Mouse (Mus musculus): ENCODE measurements around the gene Tas2r119. TPM values are rescaled to one million over a fixed set of nuclear protein-coding genes. Genes with fewer than 3 reads are reported as not detected.

Gene Tas2r119
- polyA plus RNA-seq, 1 experiment from 2014 or later = not detected

DNA sequence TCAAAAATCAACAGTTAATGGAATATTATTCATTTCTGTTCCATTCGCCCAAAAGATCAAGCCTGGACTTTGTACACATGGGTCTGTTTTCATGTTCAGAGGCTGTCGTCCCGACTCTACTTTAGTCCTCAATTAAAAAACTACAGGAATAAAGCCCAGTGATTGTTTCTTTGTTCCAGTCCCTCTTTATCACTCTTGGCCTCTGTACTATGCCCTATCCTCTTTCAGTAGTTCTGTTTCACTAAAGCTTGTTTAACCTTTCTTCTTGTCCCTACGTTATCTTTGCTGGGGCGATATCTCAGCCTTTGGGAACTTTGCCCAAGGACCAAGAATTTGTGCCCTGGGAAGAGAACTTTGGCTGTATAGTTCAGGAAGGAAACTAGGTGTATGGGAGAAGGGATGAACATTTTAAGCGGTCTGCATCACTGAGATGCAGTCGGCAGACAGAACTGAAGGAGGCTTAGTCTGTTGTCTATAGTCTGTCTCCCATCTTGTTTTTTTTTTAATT, 49.9 kb downstream of the Tas2r119 start:
- H3K9ac ChIP-seq = no peak overlapping the region
- WGBS = 92% methylated on average over 7 of the region's 7 CpGs
- H3K27ac ChIP-seq = no peak overlapping the region
- no peak overlapping the region for H3K4me2 ChIP-seq (replicated peaks)
- no peaks in the 10 kb centered on the region for H3K4me1 ChIP-seq
- no peaks in the 10 kb centered on the region for H3K9me3 ChIP-seq (replicated peaks)
- no peaks in the 10 kb centered on the region for H3K36me3 ChIP-seq
- ATAC-seq (ENCODE audit: low FRiP score) = no peak
- no peak overlapping the region for H3K4me3 ChIP-seq
- no peaks in the 10 kb centered on the region for H3K27me3 ChIP-seq

Other genes starting within 250 kb of the Tas2r119 start
- 11.2 and 11.6 TPM in 2 replicates for gene Sema5a, start 67.5 kb downstream of the Tas2r119 start, polyA plus RNA-seq (2016; fragmentation: Nextera tagmentation; extraction: Ambion mirVana)